Mouse (Mus musculus) embryonic facial prominence, embryonic 11.5 days (tissue): ENCODE data around the gene Satb1. TPM values are rescaled to one million over a fixed set of nuclear protein-coding genes. Genes with fewer than 3 reads are reported as not detected.

Experiments used
- ATAC-seq: fragments of 200-750 bp; cut with Nextera tagmentation; replicated peaks from 2 replicates; pipeline ENCODE4 v1.8.0; 2017; ENCODE audit warnings: low read depth; ENCODE audit not compliant: insufficient number of reproducible peaks, low FRiP score, low TSS enrichment
- DNase-seq: peaks from one replicate; pipeline ENCODE4 v3.0.0-alpha.2; 2015; ENCODE audit warnings: low spot score
- H3K27ac ChIP-seq: fragments of 300-500 bp; sonication (generic); replicated peaks from 2 replicates; pipeline ENCODE4 v1.5.1; 2014; ENCODE audit warnings: mild to moderate bottlenecking, low read depth, low read length, control low read depth
- H3K27me3 ChIP-seq: fragments of 300-500 bp; sonication (generic); 2 replicates; pipeline ENCODE4 v1.6.1; 2014; ENCODE audit warnings: mild to moderate bottlenecking, low read length, moderate library complexity, mixed read lengths; ENCODE audit not compliant: control insufficient read depth, insufficient read depth
- H3K36me3 ChIP-seq: fragments of 300-500 bp; sonication (generic); replicated peaks from 2 replicates; pipeline ENCODE4 v1.6.1; 2014; ENCODE audit warnings: low read depth, mild to moderate bottlenecking, low read length, moderate library complexity, mixed read lengths; ENCODE audit not compliant: control insufficient read depth, insufficient read depth
- H3K4me1 ChIP-seq: fragments of 300-500 bp; sonication (generic); 2 replicates; pipeline ENCODE4 v1.6.1; 2014; ENCODE audit warnings: low read length, mixed read lengths; ENCODE audit not compliant: control insufficient read depth, insufficient read depth
- H3K4me2 ChIP-seq: fragments of 300-500 bp; sonication (generic); 2 replicates; pipeline ENCODE4 v1.6.1; 2014; ENCODE audit warnings: low read depth, mild to moderate bottlenecking, control low read depth, low read length, moderate library complexity
- H3K4me3 ChIP-seq: fragments of 300-500 bp; sonication (generic); 2 replicates; pipeline ENCODE4 v1.5.1; 2014; ENCODE audit warnings: low read depth, low read length, control low read depth
- H3K9ac ChIP-seq: fragments of 300-500 bp; sonication (generic); replicated peaks from 2 replicates; pipeline ENCODE4 v1.6.1; 2014; ENCODE audit warnings: mild to moderate bottlenecking, control low read depth, low read length
- H3K9me3 ChIP-seq: fragments of 300-500 bp; sonication (generic); replicated peaks from 2 replicates; pipeline ENCODE4 v1.6.1; 2016; ENCODE audit warnings: mild to moderate bottlenecking, low read length, inconsistent platforms, mixed read lengths; ENCODE audit not compliant: control insufficient read depth
- WGBS: fragments of 180-500 bp; shearing (Covaris S2); extraction: QIAGEN DNeasy Blood & Tissue Kit; methylation state at CpG from one replicate; pipeline ENCODE4 v1.1.7; 2014; 5-methylcytosine and 5-hydroxymethylcytosine counted together
- polyA plus RNA-seq: library from polyadenylated mRNA; unstranded; fragments of >200 nt; fragmentation: Nextera tagmentation; extraction: Ambion mirVana; gene quantifications from 2 replicates; pipeline ENCODE4 v1.2.1, GENCODE M21; 2014

Satb1 gene
- polyA plus RNA-seq, 1 experiment from 2014 or later: 17.3 TPM

DNA sequence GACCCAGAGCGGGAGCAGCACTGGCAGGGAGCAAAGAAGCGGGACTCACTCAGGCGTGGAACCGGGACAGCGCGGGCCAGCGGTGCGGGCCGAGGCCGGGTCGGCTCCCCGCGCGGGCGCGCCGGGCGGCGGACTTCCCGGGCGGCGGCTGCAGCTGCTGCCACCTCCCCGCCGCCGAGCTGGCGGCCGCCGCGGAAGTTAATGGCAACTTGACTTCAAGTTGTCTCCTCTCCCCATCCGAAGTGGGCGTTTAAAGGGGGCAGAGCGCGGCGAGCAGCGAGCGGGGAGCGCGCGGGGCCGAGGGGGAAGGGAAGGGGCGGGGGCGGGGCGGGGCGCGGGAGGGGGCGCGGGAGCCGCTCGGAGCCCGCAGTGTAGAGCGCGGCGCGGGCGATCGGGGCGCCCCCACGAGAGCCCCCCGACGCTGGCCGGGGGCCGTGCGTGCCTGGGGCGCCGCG lies 642 bp downstream of the Satb1 start:
- H3K27ac ChIP-seq: no peak overlapping the region

DNA sequence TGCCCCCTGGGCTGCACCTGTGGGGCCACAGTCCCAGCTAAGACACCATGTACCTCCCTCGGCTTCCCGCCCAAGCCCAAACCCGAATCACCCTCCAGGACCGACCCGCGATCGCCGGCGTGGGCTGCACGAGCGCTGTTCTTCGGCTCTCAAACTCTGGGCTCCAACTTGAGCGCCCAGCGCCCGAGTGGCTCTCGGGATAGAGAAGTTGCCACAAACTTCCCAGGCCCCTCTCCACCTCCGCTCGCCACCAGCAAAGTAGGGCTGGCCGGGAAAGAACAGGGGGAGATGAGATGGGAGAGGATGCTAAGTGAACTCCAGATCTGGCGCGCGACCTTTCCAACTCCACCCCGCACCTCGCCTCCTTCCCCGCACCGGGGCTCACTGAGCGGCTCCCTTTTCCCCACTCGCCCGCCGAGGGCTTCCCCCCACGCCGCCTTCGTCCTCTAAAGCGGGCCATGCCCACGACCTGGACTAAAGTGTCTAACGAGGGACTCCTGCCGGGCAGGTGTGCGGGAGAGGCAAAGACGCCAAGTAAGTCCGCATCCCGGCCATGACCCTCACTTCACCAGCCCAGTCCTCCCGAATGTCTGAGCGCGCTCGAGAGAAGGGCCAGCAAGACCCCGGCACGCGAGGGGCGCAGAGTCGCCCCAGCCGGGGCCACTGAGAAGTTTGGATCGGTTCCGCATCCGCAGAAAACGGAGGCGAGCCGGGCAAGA lies 1.2 kb downstream of the Satb1 start:
- WGBS: under 1% methylated on average over 55 of the region's 57 CpGs
- Histone ChIP-seq H3K4me2 (peak overlapping the region; percentile 97), H3K4me1 (peaks cover 3% of the 10 kb centered on the region), H3K9me3 (no peaks in the 10 kb centered on the region), H3K27ac (no peak overlapping the region), H3K36me3 (no peaks in the 10 kb centered on the region), H3K4me3 (peak overlapping the region; percentile 72), H3K27me3 (peaks cover 36% of the 10 kb centered on the region), H3K9ac (peak overlapping the region; percentile 67)
- ATAC-seq (peak; percentile 45; the same call in 1 of the 2 replicates), DNase-seq (peak; percentile 35)

More for the DNA sequence above, 642 bp downstream of the Satb1 start:
- WGBS: 0% methylated on average over 25 of the region's 66 CpGs
- Histone ChIP-seq H3K36me3 (no peaks in the 10 kb centered on the region), H3K9me3 (no peaks in the 10 kb centered on the region), H3K9ac (peak overlapping the region; percentile 67), H3K4me1 (peaks cover 3% of the 10 kb centered on the region), H3K4me2 (peak overlapping the region; percentile 97), H3K27me3 (peaks cover 36% of the 10 kb centered on the region), H3K4me3 (peak overlapping the region; percentile 72)
- ATAC-seq (peak; percentile 73), DNase-seq (peak; percentile 27)

DNA sequence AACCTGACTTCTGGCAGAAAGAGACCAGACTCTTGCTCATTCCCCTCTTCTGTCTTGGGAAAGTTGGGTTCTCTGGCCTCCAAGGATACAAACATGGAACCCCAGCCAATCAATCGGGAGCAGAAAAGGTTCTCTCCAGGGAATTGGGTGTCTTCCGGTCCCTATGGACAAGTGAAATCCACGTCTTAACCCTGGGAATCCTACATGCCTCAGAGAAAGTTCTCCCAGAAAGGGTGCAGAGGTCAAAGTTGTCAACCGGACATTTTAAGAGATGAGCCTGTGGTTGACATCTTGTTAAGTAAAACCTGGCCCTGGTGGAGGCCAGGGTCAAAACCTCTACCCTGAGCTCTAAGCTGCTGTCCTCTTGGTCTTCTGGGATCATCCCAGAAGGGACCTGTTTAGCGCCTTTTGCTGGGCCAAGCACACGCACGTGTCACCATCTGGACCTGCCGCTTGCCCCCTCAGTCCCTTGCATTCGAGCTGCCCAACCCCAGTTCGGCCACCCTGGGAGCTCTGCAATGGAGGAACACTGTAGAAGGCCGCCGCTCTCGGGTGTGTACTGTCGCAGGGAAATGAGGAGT lies 1.9 kb downstream of the Satb1 start:
- ATAC-seq: no peak
- WGBS: 11% methylated on average over 14 of the region's 14 CpGs
- no peak overlapping the region; the same call in 1 of the 2 replicates for H3K9ac ChIP-seq

DNA sequence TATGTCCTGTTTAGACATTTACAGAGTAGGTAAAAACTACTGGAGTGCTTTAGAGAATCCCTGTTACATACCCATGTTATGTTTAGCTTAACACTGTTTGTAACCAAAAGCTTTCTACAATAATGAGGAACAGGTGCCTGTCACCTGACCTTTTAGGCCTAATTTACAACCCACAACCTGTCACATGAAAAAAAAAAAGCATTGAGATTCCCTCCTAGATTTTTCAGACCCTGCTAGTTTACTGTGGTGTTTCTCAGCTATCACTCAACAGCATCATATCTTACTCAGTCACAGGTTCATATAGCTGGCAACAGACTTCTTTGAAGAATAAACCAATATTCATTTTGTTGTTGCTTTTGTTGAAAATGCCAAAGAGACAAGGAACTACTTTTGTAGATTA lies 3.7 kb downstream of the Satb1 start:
- no peak overlapping the region for H3K9ac ChIP-seq
- peaks cover 29% of the 10 kb centered on the region for H3K27me3 ChIP-seq
- H3K4me2 ChIP-seq: no peak overlapping the region
- H3K9me3 ChIP-seq: no peaks in the 10 kb centered on the region
- no peak overlapping the region for H3K4me3 ChIP-seq
- DNase-seq: no peak
- H3K36me3 ChIP-seq: no peaks in the 10 kb centered on the region
- H3K27ac ChIP-seq: no peak overlapping the region
- no peak for ATAC-seq
- peaks cover 3% of the 10 kb centered on the region for H3K4me1 ChIP-seq

More for the DNA sequence above, 1.9 kb downstream of the Satb1 start:
- Histone ChIP-seq H3K4me2 (peak overlapping the region; percentile 97), H3K4me3 (peak overlapping the region; percentile 72), H3K4me1 (peaks cover 3% of the 10 kb centered on the region), H3K27me3 (peaks cover 36% of the 10 kb centered on the region), H3K36me3 (no peaks in the 10 kb centered on the region), H3K9me3 (no peaks in the 10 kb centered on the region), H3K27ac (no peak overlapping the region)
- DNase-seq: no peak

DNA sequence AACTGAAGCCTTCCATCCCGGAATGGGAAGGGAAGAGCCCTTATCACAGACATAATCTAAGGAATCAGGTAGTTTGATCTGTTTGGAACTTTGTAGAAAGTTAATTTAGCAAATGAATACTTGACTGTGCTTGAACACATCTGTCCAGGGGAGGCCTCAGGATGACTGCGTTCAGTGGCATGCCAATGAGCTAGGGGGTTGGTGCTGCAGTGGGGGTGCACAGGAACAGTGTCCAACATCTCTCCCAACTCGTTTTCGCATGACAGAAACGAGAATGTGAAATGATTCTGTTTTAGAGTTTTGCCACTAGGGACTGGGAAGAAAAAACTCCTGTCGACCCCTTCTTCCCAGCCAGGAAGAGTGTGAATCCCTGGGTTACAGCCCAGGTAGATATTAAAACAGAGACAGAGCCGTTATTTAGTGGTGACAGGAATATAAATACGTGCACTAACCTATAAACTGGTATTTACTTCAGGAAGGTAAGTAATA lies 5.1 kb downstream of the Satb1 start:
- Histone ChIP-seq H3K27ac (no peak overlapping the region), H3K9me3 (no peaks in the 10 kb centered on the region), H3K9ac (no peak overlapping the region), H3K36me3 (no peaks in the 10 kb centered on the region), H3K4me1 (peaks cover 3% of the 10 kb centered on the region), H3K27me3 (peaks cover 19% of the 10 kb centered on the region), H3K4me2 (no peak overlapping the region), H3K4me3 (no peak overlapping the region)
- 61% methylated on average over 8 of the region's 8 CpGs for WGBS
- DNase-seq (no peak), ATAC-seq (no peak)

DNA sequence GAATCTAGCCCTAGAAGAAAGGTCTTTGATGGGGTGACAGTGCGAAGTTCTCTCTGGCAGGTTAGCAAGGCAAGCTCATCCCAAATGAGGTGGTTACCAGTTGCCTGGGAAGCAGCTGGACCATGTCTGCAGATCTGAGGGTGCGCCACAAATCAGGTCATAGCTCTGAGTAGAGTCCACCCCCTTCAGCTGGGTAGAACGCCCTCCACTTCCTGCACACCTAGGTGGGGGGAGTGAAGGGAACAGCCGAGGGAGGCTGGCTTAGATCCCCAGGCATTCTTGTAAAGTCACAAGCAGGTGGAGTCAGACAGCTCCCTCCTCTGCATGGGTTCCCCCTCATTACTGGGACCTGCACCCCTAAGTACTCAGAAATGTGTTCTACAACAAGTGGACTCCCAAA lies 6.6 kb downstream of the Satb1 start:
- Histone ChIP-seq H3K27ac (no peak overlapping the region), H3K9ac (no peak overlapping the region), H3K4me1 (no peaks in the 10 kb centered on the region; the same call in 1 of the 2 replicates), H3K4me3 (no peak overlapping the region), H3K36me3 (no peaks in the 10 kb centered on the region), H3K27me3 (peaks cover 11% of the 10 kb centered on the region), H3K9me3 (no peaks in the 10 kb centered on the region), H3K4me2 (no peak overlapping the region)
- 59% methylated on average over 4 of the region's 4 CpGs for WGBS
- ATAC-seq: no peak
- no peak for DNase-seq

DNA sequence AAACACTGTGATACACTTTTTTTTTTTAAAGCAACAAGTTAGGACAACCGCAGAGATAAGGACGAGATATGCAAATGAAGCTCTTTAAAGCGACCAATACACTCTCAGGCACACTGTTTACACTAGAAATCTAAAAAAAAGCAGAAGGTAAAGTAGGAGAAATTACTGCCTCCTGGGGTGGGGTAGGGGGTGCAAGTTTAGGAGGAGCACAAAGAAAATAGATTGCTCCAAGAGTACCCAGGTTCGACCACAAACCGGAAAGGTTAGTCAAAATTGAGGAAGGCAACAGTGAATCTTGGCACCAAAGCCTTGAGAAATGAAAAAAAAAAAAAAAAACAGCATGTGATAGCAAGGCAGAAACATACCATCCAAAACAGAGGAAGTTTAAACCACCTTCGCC lies 18.8 kb downstream of the Satb1 start:
- no peaks in the 10 kb centered on the region for H3K27me3 ChIP-seq
- DNase-seq: no peak
- ATAC-seq: no peak

DNA sequence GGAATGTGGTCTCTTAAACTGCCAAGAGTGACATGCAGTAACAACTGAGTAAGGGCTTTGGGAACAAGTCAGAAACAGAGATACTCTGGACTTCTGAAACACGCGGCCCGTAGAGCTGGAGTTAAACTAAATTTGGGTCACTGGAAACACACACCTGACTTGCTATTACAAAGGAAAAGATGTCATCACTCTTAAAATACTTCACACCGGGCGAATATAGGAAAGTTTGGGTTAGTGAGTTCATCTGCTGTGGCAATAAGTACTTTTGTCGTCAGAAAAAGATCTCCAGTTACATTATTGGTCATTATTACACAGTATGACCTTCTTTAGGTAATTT lies 19.3 kb downstream of the Satb1 start:
- whole genome bisulfite sequencing: under 1% methylated on average over 6 of the region's 6 CpGs

More for the DNA sequence above, 18.8 kb downstream of the Satb1 start:
- Histone ChIP-seq H3K9ac (no peak overlapping the region), H3K27ac (no peak overlapping the region), H3K9me3 (no peaks in the 10 kb centered on the region), H3K36me3 (no peaks in the 10 kb centered on the region), H3K4me1 (no peaks in the 10 kb centered on the region), H3K4me2 (no peak overlapping the region), H3K4me3 (no peak overlapping the region)
- 21% methylated on average over 6 of the region's 6 CpGs for WGBS

More for the DNA sequence above, 19.3 kb downstream of the Satb1 start:
- peak overlapping the region; percentile 77 for H3K4me2 ChIP-seq
- no peaks in the 10 kb centered on the region for H3K36me3 ChIP-seq
- DNase-seq (no peak), ATAC-seq (no peak)
- H3K4me1 ChIP-seq: no peaks in the 10 kb centered on the region
- no peaks in the 10 kb centered on the region for H3K9me3 ChIP-seq
- H3K27me3 ChIP-seq: no peaks in the 10 kb centered on the region
- peak overlapping the region; percentile 86 for H3K4me3 ChIP-seq
- H3K27ac ChIP-seq: no peak overlapping the region
- H3K9ac ChIP-seq: peak overlapping the region; percentile 78
